Mouse (Mus musculus) liver, embryonic 12.5 days (tissue): ENCODE measurements around the gene Gm19402. TPM values are rescaled to one million over a fixed set of nuclear protein-coding genes. Genes with fewer than 3 reads are reported as not detected.

ENCODE experiments used
- ATAC-seq: fragments of 200-750 bp; cut with Nextera tagmentation; 2 replicates; pipeline ENCODE4 v1.8.0; 2017; ENCODE audit warnings: moderate number of reproducible peaks, mild to moderate bottlenecking, moderate library complexity
- H3K27ac ChIP-seq: fragments of 300-500 bp; sonication (generic); 2 replicates; pipeline ENCODE4 v1.5.1; 2016; ENCODE audit warnings: mild to moderate bottlenecking
- H3K27me3 ChIP-seq: fragments of 300-500 bp; sonication (generic); replicated peaks from 2 replicates; pipeline ENCODE4 v1.6.1; 2016; ENCODE audit warnings: mild to moderate bottlenecking, moderate library complexity
- H3K36me3 ChIP-seq: fragments of 300-500 bp; sonication (generic); 2 replicates; pipeline ENCODE4 v1.6.1; 2016; ENCODE audit warnings: mild to moderate bottlenecking, moderate library complexity
- H3K4me1 ChIP-seq: fragments of 300-500 bp; sonication (generic); 2 replicates; pipeline ENCODE4 v1.6.1; 2016
- H3K4me2 ChIP-seq: fragments of 300-500 bp; sonication (generic); 2 replicates; pipeline ENCODE4 v1.6.1; 2016; ENCODE audit warnings: mild to moderate bottlenecking, moderate library complexity
- H3K4me3 ChIP-seq: fragments of 300-500 bp; sonication (generic); 2 replicates; pipeline ENCODE4 v1.5.1; 2016; ENCODE audit warnings: mild to moderate bottlenecking, moderate library complexity
- H3K9ac ChIP-seq: fragments of 300-500 bp; sonication (generic); 2 replicates; pipeline ENCODE4 v1.6.1; 2016; ENCODE audit warnings: mild to moderate bottlenecking, moderate library complexity
- H3K9me3 ChIP-seq: fragments of 300-500 bp; sonication (generic); replicated peaks from 2 replicates; pipeline ENCODE4 v1.6.1; 2016; ENCODE audit warnings: mild to moderate bottlenecking, moderate library complexity
- WGBS: fragments of 180-500 bp; shearing (Covaris S2); methylation state at CpG from one replicate; pipeline ENCODE4 v1.1.7; 2016; ENCODE audit not compliant: insufficient replicate concordance; 5-methylcytosine and 5-hydroxymethylcytosine counted together
- polyA plus RNA-seq: library from polyadenylated mRNA; unstranded; fragments of >200 nt; fragmentation: Nextera tagmentation; extraction: Ambion mirVana; gene quantifications from 2 replicates; pipeline ENCODE4 v1.2.1, GENCODE M21; 2016

Gm19402 gene
- polyA plus RNA-seq, 1 experiment from 2014 or later: not detected

DNA sequence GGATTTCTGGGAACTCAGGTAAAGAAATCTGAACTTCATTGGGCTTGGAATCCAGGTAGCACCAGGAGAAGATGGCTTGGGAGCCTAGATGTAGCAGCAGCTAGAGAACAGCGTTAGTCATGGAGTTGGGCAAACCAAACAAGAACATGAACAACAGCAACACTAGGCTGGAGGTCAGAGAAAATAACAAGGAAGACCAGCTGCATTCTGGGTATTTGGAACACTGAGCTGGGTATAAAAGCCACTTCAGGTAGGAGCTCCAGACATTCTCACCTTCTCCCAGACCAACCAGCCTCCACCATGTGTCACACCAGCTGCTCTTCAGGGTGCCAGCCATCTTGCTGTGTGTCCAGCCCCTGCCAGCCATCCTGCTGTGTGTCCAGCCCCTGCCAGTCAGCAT lies 15.8 kb upstream of the Gm19402 start, which contains the start of gene Gm10272:
TSS of gene Gm10272 (plus strand) at position 301 of the 400 bp plus-strand sequence.
- Histone ChIP-seq H3K9me3 (0 out of 2 replicates have a peak, but pooled peaks cover 3% of the 10 kb centered on the region), H3K4me3 (no peak within 1 kb of the TSS), H3K4me1 (no peaks in the 10 kb centered on the region), H3K9ac (no peak within 1 kb of the TSS), H3K36me3 (no peaks in the 10 kb centered on the region), H3K4me2 (no peak within 1 kb of the TSS), H3K27me3 (no peaks in the 10 kb centered on the region), H3K27ac (no peak within 1 kb of the TSS)
- 67% methylated on average over 1 of the region's 1 CpGs for WGBS
- ATAC-seq: no peak

DNA sequence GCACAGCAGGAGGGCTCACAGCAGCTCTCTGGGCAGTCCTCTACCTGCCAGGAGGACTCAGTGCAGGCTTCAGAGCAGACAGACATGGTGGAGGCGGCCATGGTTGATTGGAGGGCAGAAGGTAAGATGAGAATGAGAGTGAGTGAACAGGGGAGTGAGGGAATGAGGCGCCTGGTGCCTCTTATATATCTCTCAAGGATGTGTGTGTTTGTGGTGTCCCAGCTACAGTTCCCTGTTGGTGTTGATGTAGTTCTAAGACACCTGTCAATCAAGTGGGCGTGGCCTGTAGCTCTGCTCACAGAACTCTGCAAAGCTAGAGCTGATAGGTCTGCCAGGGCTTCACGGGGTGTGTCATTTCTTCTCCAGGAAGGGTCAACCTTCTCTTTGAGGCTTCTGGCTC lies 6.6 kb upstream of the Gm19402 start, which contains the start of gene Gm9508:
TSS of gene Gm9508 (minus strand) at position 101 of the 400 bp plus-strand sequence.
- Histone ChIP-seq H3K27ac (no peak within 1 kb of the TSS), H3K36me3 (no peaks in the 10 kb centered on the region), H3K4me2 (no peak within 1 kb of the TSS), H3K9me3 (no peaks in the 10 kb centered on the region), H3K4me1 (no peaks in the 10 kb centered on the region), H3K27me3 (peaks cover 22% of the 10 kb centered on the region; the same call in 1 of the 2 replicates), H3K9ac (no peak within 1 kb of the TSS), H3K4me3 (no peak within 1 kb of the TSS)
- 23% methylated on average over 4 of the region's 4 CpGs for WGBS
- no peak for ATAC-seq

DNA sequence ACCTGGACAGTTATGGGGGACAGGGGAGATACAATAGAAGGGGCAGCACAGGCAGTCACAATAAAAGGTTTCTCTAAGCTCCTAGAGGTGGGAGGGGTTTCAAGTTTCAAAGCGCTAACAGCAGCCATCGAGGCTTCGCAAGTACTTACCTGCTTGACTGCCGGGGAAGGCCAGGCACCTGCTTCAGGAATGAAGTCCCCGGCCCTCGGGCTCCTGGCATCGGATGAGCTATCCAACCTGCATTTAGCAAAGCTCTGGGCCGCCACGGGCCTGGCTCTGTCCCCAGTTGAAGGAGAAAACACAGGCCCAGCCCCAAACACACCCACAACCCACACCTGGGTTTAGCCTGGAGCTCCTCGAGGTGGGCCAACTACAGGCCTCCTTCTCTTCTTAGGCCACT lies 3.5 kb downstream of the Gm19402 start:
- Histone ChIP-seq H3K27me3 (peaks cover 91% of the 10 kb centered on the region), H3K27ac (no peak overlapping the region), H3K9me3 (no peaks in the 10 kb centered on the region), H3K9ac (no peak overlapping the region), H3K36me3 (no peaks in the 10 kb centered on the region), H3K4me3 (no peak overlapping the region), H3K4me2 (no peak overlapping the region), H3K4me1 (no peaks in the 10 kb centered on the region)
- no peak for ATAC-seq
- WGBS: 21% methylated on average over 10 of the region's 10 CpGs

DNA sequence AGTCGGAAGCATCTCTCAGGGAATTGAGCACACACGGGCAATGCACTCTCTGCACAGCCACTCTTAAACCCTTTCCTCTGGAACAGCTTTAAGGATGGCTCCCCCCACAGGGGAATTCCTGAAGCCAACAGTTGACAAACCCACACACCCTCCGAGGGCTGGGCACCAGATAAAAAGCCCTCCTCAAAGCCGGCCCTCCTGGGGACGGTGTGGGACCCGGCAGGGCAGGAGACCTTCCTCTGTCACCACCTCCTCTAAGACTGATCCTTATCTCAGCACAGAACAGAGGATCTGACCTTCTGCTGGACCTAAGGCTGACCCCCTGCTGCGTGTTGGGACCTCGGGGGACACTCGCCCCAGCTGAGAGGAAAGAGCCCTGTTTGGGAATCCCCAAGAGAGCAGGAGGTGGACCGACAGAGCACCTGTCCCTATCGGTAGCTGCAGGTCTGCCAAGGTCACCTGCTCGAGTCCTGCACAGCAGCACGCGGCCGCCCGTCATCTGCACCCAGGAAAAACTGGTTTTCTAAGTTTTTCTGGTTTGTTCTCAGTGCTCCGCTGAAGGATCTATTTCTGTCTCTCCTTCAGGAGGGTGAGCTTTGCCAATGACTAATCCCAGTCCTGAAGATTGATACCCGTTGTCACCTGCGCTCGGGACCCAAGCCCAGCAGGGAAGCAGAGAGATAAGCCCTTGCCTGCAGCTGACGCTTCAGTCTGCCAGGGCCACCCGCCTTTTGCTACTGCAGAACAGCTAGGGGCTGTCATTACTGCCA lies 4.5 kb downstream of the Gm19402 start, which contains the start of gene Tspear:
TSS of gene Tspear (plus strand) at position 675 of the 770 bp plus-strand sequence.
- Histone ChIP-seq H3K4me2 (no peak within 1 kb of the TSS), H3K9ac (no peak within 1 kb of the TSS), H3K9me3 (no peaks in the 10 kb centered on the region), H3K27ac (no peak within 1 kb of the TSS), H3K36me3 (no peaks in the 10 kb centered on the region), H3K4me3 (no peak within 1 kb of the TSS), H3K27me3 (peaks cover 89% of the 10 kb centered on the region), H3K4me1 (no peaks in the 10 kb centered on the region)
- no peak for ATAC-seq
- 5% methylated on average over 22 of the region's 22 CpGs for WGBS

DNA sequence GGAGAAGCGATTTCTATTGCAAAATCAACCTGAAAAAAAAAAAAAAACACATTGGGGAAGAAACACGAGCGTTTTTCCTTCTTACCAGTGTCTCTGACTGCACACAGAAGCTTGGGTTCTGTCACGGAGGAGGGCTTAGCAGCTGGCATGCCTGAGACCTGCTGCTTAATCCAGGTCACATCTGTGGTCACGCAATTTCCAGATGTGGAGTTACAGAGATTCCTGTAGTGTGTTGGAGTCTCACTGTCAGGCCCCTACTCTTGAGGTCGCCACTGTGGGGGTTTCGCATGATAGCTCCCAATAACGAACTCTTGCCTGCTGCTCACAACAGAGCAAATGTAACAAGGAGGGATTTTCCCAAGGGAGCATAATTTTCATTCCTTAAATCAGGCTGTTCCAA lies 6.4 kb downstream of the Gm19402 start:
- WGBS: 37% methylated on average over 8 of the region's 8 CpGs
- no peak overlapping the region for H3K9ac ChIP-seq
- no peak overlapping the region for H3K27ac ChIP-seq
- H3K27me3 ChIP-seq: peaks cover 90% of the 10 kb centered on the region
- H3K4me3 ChIP-seq: no peak overlapping the region
- H3K36me3 ChIP-seq: no peaks in the 10 kb centered on the region
- ATAC-seq: no peak
- H3K9me3 ChIP-seq: no peaks in the 10 kb centered on the region
- H3K4me2 ChIP-seq: no peak overlapping the region
- no peaks in the 10 kb centered on the region for H3K4me1 ChIP-seq

DNA sequence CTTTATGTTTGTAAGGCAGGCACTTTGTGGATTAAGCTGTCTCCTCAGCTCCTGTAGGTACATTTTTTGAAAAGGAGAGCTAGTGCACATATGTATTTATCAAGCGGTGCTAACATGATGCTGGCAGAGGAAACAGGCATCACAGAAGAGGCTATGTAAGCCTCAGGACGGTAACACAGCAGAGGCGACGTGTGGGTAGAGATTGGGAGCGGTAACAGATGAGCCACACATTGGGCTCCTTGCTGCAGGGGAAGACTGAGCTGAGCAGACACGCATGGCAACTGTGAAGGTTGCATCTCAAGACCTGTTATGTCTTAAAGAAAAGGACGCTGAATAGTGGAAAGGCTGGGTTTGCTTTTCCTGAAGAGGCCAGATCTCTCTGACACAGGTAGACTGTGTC lies 7.6 kb downstream of the Gm19402 start:
- H3K4me2 ChIP-seq: no peak overlapping the region
- 50% methylated on average over 7 of the region's 7 CpGs for WGBS
- no peak overlapping the region for H3K4me3 ChIP-seq
- H3K9ac ChIP-seq: no peak overlapping the region
- peaks cover 90% of the 10 kb centered on the region for H3K27me3 ChIP-seq
- H3K27ac ChIP-seq: no peak overlapping the region
- no peak for ATAC-seq
- no peaks in the 10 kb centered on the region for H3K36me3 ChIP-seq
- peaks cover under 1% of the 10 kb centered on the region; the same call in 1 of the 2 replicates for H3K4me1 ChIP-seq
- no peaks in the 10 kb centered on the region for H3K9me3 ChIP-seq

DNA sequence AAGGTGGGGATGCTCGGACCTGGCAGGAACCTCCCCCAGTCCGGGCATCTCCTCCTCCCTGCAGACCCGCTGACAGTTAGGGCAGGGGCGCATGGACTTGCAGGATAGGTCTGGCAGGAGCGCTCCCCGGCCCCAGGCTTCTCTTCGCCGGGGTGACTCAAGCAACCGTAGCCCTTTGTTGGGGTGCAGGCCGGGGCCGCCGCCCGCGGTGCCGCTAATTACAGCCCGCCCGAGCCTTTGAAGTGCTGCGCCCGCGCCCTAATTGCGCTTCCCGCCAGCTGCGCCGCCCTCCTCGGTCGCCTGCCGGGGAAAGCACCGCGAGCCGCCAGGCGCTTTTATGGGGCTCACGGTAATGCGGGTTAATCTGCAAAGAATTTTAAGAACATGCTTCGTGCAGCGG lies 13.0 kb downstream of the Gm19402 start:
- Histone ChIP-seq H3K27ac (no peak overlapping the region), H3K9me3 (no peaks in the 10 kb centered on the region), H3K27me3 (peaks cover 81% of the 10 kb centered on the region), H3K4me1 (peaks cover 7% of the 10 kb centered on the region; the same call in 1 of the 2 replicates), H3K4me2 (peak overlapping the region; percentile 43), H3K4me3 (peak overlapping the region; percentile 15; the same call in 1 of the 2 replicates), H3K36me3 (no peaks in the 10 kb centered on the region), H3K9ac (no peak overlapping the region)
- WGBS: 5% methylated on average over 35 of the region's 35 CpGs
- no peak for ATAC-seq

DNA sequence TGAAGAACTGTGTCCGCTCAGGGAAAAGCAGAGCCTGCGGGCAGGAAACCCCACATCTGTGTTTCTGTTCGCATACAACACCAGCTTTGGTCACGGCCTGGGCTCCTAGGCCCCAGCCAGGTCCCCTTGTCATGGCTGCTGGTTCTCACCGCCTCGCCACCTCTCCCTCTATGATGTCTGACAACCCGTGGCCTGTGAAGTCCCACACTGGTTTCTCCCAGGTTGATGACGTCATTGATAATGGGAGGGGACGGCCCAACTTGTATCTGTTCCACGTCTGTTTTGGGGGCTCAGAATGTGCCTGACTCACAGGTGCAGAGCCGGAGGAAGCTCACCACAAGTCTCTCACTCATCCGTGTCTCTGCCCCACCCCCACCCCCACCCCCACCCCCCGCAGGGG lies 16.8 kb downstream of the Gm19402 start:
- peaks cover 30% of the 10 kb centered on the region for H3K4me1 ChIP-seq
- ATAC-seq: no peak
- 51% methylated on average over 13 of the region's 13 CpGs for WGBS
- peaks cover 53% of the 10 kb centered on the region for H3K27me3 ChIP-seq
- no peaks in the 10 kb centered on the region for H3K36me3 ChIP-seq
- H3K9ac ChIP-seq: no peak overlapping the region
- no peaks in the 10 kb centered on the region for H3K9me3 ChIP-seq
- H3K4me3 ChIP-seq: no peak overlapping the region
- H3K4me2 ChIP-seq: no peak overlapping the region
- H3K27ac ChIP-seq: no peak overlapping the region

DNA sequence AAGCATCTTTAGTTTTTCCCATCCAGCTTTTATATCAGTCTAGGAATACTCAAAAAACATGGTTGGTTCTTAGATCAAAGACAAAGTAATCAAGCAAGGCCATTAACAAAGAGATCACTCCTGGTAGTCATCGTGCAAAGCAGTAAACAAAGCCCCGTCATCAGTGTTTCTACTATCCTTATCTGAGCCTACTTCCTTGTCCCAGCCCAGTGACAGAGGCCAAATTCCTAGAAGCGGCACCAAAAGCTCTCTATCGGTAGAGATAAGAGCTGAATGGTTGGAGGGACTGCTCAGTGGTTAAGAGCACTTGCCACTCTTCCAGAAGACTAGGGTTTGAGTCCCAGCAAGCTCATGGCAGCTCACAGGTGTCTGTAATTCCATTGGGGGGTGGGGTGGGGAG lies 19.0 kb downstream of the Gm19402 start:
- Histone ChIP-seq H3K4me1 (peaks cover 25% of the 10 kb centered on the region), H3K9ac (no peak overlapping the region), H3K9me3 (no peaks in the 10 kb centered on the region), H3K27me3 (peaks cover 41% of the 10 kb centered on the region), H3K27ac (peak overlapping the region; percentile 74), H3K36me3 (no peaks in the 10 kb centered on the region), H3K4me2 (peak overlapping the region; percentile 42), H3K4me3 (no peak overlapping the region)
- ATAC-seq: peak; percentile 89
- WGBS: 5% methylated on average over 4 of the region's 4 CpGs

DNA sequence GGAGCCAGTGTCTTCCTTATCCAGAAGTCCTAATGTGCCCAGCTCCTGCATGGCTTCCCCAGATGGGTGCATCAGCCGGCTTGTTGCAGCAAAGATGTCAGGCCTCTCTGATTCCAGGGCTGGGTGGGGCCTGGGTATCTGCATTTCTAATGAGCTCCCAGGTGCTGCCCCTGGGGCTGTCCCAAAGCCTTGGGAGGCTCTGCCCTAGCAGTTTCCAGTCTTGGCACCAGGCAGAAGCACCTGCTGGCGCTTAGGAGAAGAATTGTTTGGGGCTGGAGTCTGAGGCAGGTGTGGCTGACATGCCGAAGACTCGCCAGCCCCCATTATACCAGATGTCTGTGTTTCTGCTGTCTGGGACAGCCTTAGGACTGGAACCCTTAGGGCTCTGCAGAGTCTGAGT lies 19.8 kb downstream of the Gm19402 start:
- 67% methylated on average over 4 of the region's 4 CpGs for WGBS
- ATAC-seq: no peak; the same call in 1 of the 2 replicates

DNA sequence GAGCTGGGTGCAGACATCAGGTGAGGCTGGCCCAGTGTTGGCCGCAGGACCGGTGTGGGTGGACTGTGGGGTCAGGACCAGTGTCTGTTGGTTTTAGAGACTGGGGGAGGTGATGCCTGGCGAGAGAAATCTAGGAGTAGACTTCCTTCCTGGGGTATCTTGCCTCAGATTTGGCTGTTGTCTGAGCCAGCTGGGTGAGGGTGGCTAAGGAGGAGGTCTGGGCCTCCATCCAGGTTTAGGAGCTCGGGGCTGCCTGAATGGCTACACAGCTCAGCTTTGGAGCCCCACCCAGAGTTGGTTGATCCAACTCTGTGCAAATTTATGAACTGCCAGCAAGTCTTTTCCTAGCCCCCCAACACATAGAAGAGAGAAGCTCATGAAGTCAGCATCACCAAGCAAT lies 23.2 kb downstream of the Gm19402 start:
- peaks cover 48% of the 10 kb centered on the region for H3K27me3 ChIP-seq
- H3K9ac ChIP-seq: no peak overlapping the region
- H3K9me3 ChIP-seq: no peaks in the 10 kb centered on the region
- no peak overlapping the region for H3K4me2 ChIP-seq
- H3K36me3 ChIP-seq: no peaks in the 10 kb centered on the region
- peaks cover 23% of the 10 kb centered on the region for H3K4me1 ChIP-seq
- H3K4me3 ChIP-seq: no peak overlapping the region
- no peak overlapping the region for H3K27ac ChIP-seq
- no peak for ATAC-seq
- WGBS: 75% methylated on average over 4 of the region's 4 CpGs

More for the DNA sequence above, 19.8 kb downstream of the Gm19402 start:
- Histone ChIP-seq H3K9me3 (no peaks in the 10 kb centered on the region), H3K27ac (peak overlapping the region; percentile 74), H3K27me3 (peaks cover 40% of the 10 kb centered on the region), H3K4me1 (peaks cover 25% of the 10 kb centered on the region), H3K4me3 (no peak overlapping the region), H3K9ac (no peak overlapping the region), H3K36me3 (no peaks in the 10 kb centered on the region), H3K4me2 (no peak overlapping the region)

DNA sequence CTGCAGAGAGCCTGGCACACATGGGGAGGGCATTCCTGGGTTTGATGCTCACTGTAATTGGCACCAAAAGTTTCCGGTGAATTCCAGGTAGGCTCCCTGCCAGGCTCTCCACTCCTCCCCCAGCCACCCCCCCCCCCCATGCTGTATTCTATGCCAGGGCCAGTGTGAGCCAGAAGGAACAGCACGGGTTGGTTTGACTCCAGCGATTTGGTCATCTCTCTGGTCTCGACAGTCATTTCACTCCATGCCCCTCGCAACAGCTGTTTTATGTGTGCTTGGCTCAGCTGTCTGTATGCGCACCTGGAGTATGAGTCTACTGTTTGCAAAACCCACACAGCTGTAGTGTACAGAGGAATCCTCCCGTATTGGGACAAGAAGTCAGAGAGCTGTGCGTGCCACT lies 24.2 kb downstream of the Gm19402 start:
- Histone ChIP-seq H3K4me2 (no peak overlapping the region), H3K9me3 (no peaks in the 10 kb centered on the region), H3K4me1 (peaks cover 14% of the 10 kb centered on the region), H3K9ac (no peak overlapping the region), H3K27me3 (peaks cover 49% of the 10 kb centered on the region), H3K27ac (no peak overlapping the region), H3K36me3 (no peaks in the 10 kb centered on the region), H3K4me3 (no peak overlapping the region)
- WGBS: 75% methylated on average over 8 of the region's 8 CpGs
- ATAC-seq: no peak
